Mouse (Mus musculus) megakaryocyte, adult 5-6 weeks (primary cell): ENCODE measurements at regions not wholly inside any gene's neighbourhood (a gene's known extent, or its start where the extent isn't known, plus 50 kb on each side); places are given as distances from the start of the nearest gene placed in this dataset.

Experiments used
- ATAC-seq: 2 replicates; pipeline ENCODE4 v1.8.0; 2016; ENCODE audit warnings: mild to moderate bottlenecking, inconsistent platforms; ENCODE audit not compliant: poor library complexity, severe bottlenecking

GRCm38 (mm10) chr17:60018752-60019323 is 1005.7 kb upstream of the Nudt12 start:
- no peak for ATAC-seq

- ATAC-seq, result no peak
These were observed 984.8 kb upstream of the Nudt12 start for GRCm38 (mm10) chr17:59997952-59998351.

- ATAC-seq, result no peak
These were observed 966.2 kb upstream of the Nudt12 start for GRCm38 (mm10) chr17:59979325-59979880.

- ATAC-seq, result no peak
These were observed 964.1 kb upstream of the Nudt12 start for GRCm38 (mm10) chr17:59977136-59977770.

- ATAC-seq, result no peak
These were observed 954.2 kb upstream of the Nudt12 start for GRCm38 (mm10) chr17:59967383-59967782.

GRCm38 (mm10) chr17:59955300-59956057 is 942.3 kb upstream of the Nudt12 start:
- no peak for ATAC-seq

GRCm38 (mm10) chr17:59946433-59946832 is 933.3 kb upstream of the Nudt12 start:
- ATAC-seq, result no peak

- ATAC-seq, result no peak
These were observed 891.2 kb upstream of the Nudt12 start for GRCm38 (mm10) chr17:59904395-59904794.

- ATAC-seq, result no peak
These were observed 864.6 kb upstream of the Nudt12 start for GRCm38 (mm10) chr17:59877791-59878190.

GRCm38 (mm10) chr17:59848853-59849252 is 835.7 kb upstream of the Nudt12 start:
- no peak for ATAC-seq

GRCm38 (mm10) chr17:59845261-59845819 is 832.2 kb upstream of the Nudt12 start:
- no peak for ATAC-seq

GRCm38 (mm10) chr17:59805870-59806269 is 792.7 kb upstream of the Nudt12 start:
- no peak for ATAC-seq

GRCm38 (mm10) chr17:59793434-59793833 is 780.3 kb upstream of the Nudt12 start:
- no peak for ATAC-seq

GRCm38 (mm10) chr17:59792780-59793179 is 779.6 kb upstream of the Nudt12 start:
- no peak for ATAC-seq

GRCm38 (mm10) chr17:59774075-59774474 is 760.9 kb upstream of the Nudt12 start:
- no peak for ATAC-seq

- peak; percentile 81 for ATAC-seq
These were observed 753.4 kb upstream of the Nudt12 start for GRCm38 (mm10) chr17:59766580-59766979.

- ATAC-seq, result no peak
These were observed 751.3 kb upstream of the Nudt12 start for GRCm38 (mm10) chr17:59764486-59764885.

- ATAC-seq, result no peak
These were observed 748.9 kb upstream of the Nudt12 start for GRCm38 (mm10) chr17:59762068-59762467.

- ATAC-seq, result peak; percentile 63; the same call in 1 of the 2 replicates
These were observed 747.7 kb upstream of the Nudt12 start for GRCm38 (mm10) chr17:59760889-59761288.

GRCm38 (mm10) chr17:59746106-59746505 is 732.9 kb upstream of the Nudt12 start:
- no peak for ATAC-seq
